Mouse (Mus musculus) lung, adult 2 months (tissue): ENCODE data around the gene AL731706.1.

Experiments used
- CTCF ChIP-seq: fragments of 200-500 bp; IDR thresholded peaks from 2 replicates; pipeline ENCODE4 v1.5.1; 2011; ENCODE audit warnings: mild to moderate bottlenecking, low read length, control low read depth; ENCODE audit not compliant: insufficient read depth
- POLR2A ChIP-seq: fragments of 200-500 bp; IDR thresholded peaks from 2 replicates; pipeline ENCODE4 v1.6.1; 2011; ENCODE audit warnings: low read depth, mild to moderate bottlenecking, control low read depth, low read length, borderline replicate concordance; ENCODE audit errors: extremely low read depth

DNA sequence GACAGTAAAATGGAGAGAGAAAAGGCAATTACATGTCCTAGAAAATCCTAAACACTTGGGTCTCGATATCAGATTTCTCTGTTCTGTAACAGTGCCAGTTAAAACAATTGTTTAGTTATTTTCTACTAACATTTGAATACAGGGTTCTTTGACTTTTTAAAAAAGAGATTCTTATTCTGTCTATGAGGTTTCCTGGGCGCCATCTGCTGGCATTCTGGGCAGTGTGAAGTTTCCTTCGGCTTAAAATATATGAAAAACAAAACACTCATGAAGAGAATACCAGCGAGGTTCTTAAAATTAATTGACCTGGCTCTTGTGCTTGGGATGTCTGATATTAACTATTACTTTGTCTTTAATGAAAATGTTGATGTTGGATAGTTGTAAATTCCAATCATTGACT lies 4.3 kb downstream of the AL731706.1 start:
- no peak for TF ChIP-seq CTCF
- no peak for TF ChIP-seq POLR2A
